Mouse (Mus musculus): ENCODE data around the gene Dhtkd1.
"Not testable (repeated sequence)": the region's sequence is repeated elsewhere in the genome, so short reads cannot be mapped to it uniquely, and the experiment has no call there.

The Dhtkd1 gene

GRCm38 (mm10) chr2:5942416-5943032, at the start of gene Dhtkd1:
TSS of gene Dhtkd1 (minus strand) at chr2:5942792.
- DNase-seq (ENCODE audit: low read depth, low spot score), result peak; percentile 85

DNA sequence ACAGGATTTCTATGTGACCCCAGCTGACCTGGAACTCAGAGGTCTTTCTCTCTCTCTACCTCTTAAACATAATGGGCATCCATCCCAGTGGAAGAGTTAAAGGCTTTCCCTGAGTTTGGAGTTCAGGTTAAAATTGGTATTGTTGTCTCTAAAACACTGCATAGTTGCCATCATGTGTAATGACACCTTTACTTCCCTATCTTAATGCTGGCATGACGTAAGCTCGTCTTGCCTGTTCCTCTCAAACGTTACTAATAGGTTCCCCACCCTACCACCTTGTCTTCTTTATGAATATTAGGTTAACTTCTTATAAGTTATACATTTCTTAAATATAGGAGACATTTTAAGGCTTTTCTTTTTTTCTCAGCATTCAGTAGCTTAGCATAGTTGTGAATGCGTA, 34.9 kb upstream of the Dhtkd1 start:
- no peak for DNase-seq (ENCODE audit: low read depth, low spot score)

DNA sequence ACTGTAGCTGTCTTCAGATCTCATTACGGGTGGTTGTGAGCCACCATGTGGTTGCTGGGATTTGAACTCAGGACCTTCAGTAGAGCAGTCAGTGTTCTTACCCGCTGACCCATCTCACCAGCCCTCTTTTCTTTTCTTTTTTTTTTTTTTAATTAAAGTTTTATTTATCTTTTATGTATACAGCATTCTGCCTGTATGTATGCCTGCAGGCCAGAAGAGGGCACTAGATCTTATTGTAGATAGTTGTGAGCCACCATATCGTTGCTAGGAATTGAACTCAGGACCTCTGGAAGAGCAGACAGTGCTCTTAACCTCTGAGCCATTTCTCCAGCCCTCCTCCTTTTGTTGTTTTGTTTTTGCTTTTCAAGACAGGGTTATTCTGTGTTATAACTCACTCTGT, 28.0 kb upstream of the Dhtkd1 start:
- not testable (repeated sequence) for DNase-seq (ENCODE audit: low read depth, low spot score)

DNA sequence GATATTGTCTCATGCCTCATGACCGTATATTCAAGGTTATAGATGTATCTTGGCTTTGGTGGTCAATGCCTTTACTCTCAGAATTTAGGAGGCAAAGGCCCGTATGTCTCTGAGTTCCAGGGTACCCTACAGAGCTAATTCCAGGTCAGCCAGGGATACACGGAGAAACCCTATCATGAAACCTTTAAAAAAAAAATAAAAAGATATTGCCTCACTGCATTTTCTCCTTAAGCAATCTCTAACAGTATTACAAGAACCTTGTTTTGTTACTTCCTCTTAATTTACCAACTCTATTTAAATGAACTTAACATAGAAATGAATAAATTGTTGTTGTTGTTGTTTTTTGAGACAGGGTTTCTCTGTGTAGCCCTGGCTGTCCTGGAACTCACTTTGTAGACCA, 23.4 kb upstream of the Dhtkd1 start:
- no peak for DNase-seq (ENCODE audit: low read depth, low spot score)

GRCm38 (mm10) chr2:5963729-5964128, 21.1 kb upstream of the Dhtkd1 start:
- peak; percentile 79 for DNase-seq (ENCODE audit: low read depth, low spot score)

DNA sequence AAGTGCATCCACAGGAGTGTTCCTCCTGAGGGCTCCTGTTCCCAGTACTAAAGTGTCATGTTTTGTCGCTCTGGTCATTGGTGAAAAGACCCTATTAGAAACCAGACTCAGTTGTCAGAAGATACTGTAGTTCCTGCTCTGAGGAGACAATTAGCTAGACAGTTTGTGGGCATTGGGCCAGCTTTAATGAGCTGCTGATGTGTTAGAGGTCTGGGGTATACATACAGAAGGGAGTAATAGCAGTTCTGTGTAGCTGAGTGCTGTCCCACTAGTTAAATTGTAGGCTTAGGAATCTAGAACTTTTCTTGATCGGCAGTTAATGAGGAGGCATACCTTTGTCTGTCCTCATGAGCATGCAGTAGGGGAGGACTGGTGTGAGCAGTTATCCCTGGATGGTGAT, 19.7 kb upstream of the Dhtkd1 start:
- DNase-seq (ENCODE audit: low read depth, low spot score), result no peak

DNA sequence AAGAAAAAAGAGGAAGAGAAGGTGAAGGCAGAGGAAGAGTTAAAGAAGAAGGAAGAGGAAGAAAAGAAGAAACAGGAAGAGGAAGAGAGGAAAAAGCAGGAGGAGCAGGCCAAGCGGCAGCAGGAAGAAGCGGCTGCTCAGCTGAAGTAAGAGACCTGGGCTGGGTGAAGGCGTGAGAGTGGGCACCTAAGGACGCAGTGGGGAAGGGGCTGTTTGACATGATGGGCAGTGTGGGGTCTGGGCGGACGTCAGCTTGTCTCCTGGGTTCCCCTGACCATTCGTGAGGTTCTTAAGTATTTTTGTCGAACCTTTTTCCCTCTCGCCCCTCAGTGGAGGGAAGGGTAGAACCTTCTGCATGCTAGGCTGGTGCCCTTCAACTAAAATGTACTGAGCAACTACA, 15.1 kb upstream of the Dhtkd1 start:
- DNase-seq (ENCODE audit: low read depth, low spot score), result no peak

- DNase-seq (ENCODE audit: low read depth, low spot score), result peak; percentile 36
Measured at GRCm38 (mm10) chr2:5951621-5952211, 9.1 kb upstream of the Dhtkd1 start.

DNA sequence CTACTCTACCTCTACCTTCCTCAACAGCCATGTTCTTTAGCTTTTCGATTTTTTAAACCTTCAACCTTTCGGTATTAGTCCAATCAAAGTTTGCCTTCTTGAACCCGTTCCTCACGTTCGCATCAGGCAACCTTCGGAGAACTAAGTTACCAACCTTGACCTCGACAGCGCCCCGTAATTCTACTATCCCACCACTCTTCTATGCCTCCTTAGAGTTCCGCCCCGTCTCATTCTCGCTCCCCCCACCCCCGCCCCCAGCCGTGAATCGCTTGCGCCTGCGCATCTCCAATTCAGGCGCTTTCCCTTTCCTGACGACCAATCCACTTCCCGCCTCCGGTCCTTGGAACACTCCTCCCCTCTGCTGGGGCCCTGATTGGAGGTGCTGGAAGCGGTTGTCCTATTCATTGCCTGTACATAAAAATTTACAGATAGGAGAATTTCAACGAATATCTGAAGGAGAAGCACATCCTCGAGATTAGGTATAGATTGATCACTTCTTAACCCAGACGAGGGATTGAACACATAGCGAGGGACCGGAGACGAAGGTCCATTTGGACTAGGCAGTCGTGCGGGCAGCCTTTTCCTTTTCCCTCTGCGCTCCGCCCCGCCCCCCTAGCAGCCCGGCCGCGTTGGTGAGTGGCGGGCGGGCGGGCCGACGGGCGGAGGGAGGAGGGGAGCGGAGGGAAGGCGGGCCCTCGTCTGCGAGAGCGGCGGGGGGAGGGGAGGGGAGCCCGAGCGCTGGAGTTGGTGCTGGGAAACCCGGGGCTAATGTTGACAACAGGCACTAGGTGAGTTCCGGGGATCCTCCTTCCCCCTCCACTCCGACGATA, 8.4 kb upstream of the Dhtkd1 start, which contains the start of gene Upf2:
TSS of gene Upf2 (plus strand) at position 704 of the 830 bp plus-strand sequence.
- peak; percentile 98 for DNase-seq (ENCODE audit: low read depth, low spot score)

DNA sequence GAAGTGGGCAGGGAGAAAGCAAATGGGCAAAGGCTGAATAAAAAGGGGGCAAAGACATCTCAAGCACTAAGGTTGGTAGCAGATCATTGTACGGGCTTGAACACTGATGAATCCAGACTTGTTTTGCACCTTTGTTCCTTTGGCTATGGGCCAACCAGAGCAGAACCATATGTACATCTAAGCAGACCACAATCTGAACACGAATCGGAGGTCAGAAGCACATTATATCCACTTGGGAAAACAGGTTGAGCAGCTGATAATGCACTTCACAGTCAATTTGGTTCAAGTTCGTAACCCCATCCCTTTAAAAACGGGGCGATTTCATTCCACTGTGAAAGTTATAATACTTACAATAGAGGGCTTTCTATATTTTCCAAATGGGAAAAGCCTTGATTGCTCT, 7.7 kb upstream of the Dhtkd1 start:
- DNase-seq (ENCODE audit: low read depth, low spot score), result no peak

DNA sequence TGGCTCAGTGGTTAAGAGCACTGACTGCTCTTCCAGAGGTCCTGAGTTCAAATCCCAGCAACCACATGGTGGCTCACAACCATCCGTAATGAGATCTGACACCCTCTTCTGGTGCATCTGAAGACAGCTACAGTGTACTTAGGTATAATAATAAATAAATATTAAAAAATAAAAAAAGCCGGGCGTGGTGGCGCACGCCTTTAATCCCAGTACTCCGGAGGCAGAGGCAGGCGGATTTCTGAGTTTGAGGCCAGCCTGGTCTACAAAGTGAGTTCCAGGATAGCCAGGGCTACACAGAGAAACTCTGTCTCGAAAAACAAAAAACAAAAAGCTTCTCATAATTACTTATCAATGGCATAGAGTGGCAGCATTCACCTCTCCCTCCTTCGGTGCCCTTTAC, 7.2 kb upstream of the Dhtkd1 start:
- DNase-seq (ENCODE audit: low read depth, low spot score), result not testable (repeated sequence)

DNA sequence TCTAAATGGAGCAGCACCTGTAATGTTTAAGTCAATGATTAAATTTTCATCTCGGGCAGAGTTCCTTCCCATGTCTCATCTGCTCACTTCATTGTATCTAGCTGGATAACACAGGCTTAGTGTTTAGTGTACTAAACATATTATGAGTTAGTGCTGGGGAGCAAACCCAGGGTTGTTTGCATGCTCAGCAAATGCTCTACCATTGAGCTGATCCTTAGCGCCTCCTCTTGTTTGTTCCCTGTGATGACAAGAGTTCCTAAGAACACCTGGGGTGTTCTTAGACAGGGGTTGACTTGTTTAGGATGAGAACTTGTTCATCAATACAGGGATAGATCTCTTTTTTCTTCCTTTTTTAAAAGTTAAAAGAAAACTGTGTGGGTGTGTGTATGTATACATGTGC, 6.4 kb upstream of the Dhtkd1 start:
- DNase-seq (ENCODE audit: low read depth, low spot score), result peak; percentile 49

DNA sequence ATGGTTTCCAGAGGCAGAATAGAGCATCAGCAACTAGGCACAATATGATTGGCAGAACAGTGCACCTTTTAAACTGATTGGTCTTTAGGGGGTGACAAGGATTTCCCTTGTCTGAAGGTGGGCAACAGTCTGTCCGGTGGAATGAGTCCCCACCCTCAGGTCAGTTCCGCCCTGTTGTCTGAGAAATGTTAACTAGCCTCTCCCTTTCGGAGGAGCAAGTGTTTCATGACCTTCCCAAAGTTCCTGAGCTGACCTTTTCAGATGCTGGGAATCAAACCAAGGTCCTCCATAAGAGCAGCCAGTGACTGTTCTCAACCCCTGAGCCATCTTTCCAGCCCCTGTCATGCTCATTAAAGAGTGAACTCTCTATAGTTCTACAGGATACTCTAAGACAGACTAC, 4.3 kb upstream of the Dhtkd1 start:
- peak; percentile 72 for DNase-seq (ENCODE audit: low read depth, low spot score)

DNA sequence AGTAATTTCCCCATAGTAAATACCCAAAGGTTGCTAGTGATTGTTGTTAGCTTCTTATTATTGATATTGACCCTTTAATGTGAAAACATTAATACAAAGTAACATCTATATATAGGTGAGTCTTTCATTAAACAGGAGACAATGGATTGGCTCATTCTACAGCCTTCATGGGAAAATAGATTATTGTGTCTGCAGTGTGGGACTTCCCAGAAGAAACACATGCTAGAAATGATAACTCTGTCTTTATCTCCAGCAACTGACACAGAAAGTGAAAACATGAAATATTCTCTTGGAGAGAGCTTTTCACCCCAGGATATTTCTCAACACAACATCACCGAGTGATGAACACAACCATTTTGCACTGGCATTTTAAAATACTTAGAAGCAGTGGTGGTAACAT, 3.0 kb upstream of the Dhtkd1 start:
- DNase-seq (ENCODE audit: low read depth, low spot score), result no peak

- DNase-seq (ENCODE audit: low read depth, low spot score), result no peak
Measured at GRCm38 (mm10) chr2:5943071-5943470, 479 bp upstream of the Dhtkd1 start.

- DNase-seq (ENCODE audit: low read depth, low spot score), result peak; percentile 19
Measured at GRCm38 (mm10) chr2:5941861-5942415, 654 bp downstream of the Dhtkd1 start.

- DNase-seq (ENCODE audit: low read depth, low spot score), result no peak
Measured at GRCm38 (mm10) chr2:5940936-5941335, 1.7 kb downstream of the Dhtkd1 start.

GRCm38 (mm10) chr2:5939911-5940310, 2.7 kb downstream of the Dhtkd1 start:
- DNase-seq (ENCODE audit: low read depth, low spot score), result no peak

DNA sequence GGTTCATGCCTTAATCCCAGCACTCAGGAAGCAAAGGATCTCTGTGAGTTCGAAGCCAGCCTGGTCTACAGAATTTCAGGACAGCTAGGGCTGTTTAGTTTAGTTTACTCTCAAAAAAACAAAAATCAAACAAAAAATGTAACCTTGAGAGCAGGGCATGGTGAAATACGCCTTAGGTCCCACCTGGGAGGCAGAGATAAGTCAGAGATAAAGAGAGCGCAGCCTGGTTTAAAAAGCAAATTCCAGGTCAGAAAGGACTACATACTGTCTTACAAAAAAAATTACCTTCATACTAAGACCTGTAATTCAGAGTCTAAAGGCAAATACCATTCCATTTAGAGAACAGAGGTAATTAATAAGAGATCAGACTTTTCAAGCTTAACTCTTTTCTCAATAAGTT, 3.3 kb downstream of the Dhtkd1 start:
- no peak for DNase-seq (ENCODE audit: low read depth, low spot score)

GRCm38 (mm10) chr2:5936550-5936949, 6.0 kb downstream of the Dhtkd1 start:
- DNase-seq (ENCODE audit: low read depth, low spot score), result no peak

DNA sequence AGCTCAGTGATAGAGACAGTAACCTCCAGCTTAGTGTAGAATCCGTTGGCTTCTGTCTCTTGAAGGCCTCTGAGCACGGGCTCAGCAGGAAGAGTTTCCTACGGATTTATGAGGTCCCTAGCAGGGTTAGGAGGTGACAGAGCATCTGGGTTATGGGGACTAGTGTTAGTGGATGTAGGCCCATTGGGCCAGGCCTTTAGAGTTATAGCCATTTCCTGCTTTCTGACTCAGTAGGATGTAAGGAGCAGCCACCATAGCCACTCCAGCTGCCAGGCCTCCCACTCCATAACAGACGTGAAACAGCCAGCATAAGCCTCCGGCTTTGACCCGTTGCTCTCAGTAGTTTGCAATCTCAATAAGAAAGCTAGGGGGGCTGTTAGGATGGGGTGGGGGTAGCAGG, 6.5 kb downstream of the Dhtkd1 start:
- DNase-seq (ENCODE audit: low read depth, low spot score), result no peak

- DNase-seq (ENCODE audit: low read depth, low spot score), result no peak
Measured at GRCm38 (mm10) chr2:5934936-5935335, 7.7 kb downstream of the Dhtkd1 start.
